Mouse (Mus musculus): ENCODE results near the gene Ndc80. TPM values are rescaled to one million over a fixed set of nuclear protein-coding genes. Genes with fewer than 3 reads are reported as not detected.
A peak's percentile ranks its signal among the peaks of the same experiment; 100 is the strongest.

Ndc80 gene
- polyA plus RNA-seq, 1 experiment from 2014 or later, result 25.2 TPM

DNA sequence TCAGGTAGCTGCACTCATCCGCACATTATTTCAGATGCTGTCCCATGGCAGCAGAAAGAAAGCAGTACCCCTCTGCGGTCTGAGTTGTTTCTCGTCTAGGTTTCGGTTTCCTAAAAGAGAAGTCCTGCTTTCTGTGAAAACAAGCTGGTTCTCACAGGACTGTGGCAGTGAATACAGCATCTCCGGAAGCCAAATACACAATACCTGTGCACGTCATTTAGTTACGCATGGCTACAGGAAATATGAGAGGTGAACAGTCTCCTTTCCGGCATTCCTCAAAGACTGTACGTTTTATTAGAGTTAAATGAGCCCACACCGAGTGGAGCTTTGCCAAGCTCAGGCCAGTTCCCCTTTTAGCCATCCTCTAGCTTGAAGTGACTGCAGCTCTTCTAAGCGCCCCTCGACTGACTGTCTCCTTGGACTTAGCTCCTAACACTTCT is 40.8 kb downstream of the Ndc80 start:
- peak overlapping the region; percentile 2; the same call in 1 of the 2 replicates for H3K4me2 ChIP-seq (ENCODE audit: low read length)
- H3K4me1 ChIP-seq (ENCODE audit: control insufficient read depth, insufficient read depth, low read length), result no peaks in the 10 kb centered on the region
- no peak overlapping the region for H3K27ac ChIP-seq (ENCODE audit: low read depth, low read length)
- ATAC-seq (no peak), DNase-seq (ENCODE audit: low spot score) (no peak)
- 53% methylated on average over 12 of the region's 12 CpGs for WGBS
- no peaks in the 10 kb centered on the region for H3K36me3 ChIP-seq (ENCODE audit: control insufficient read depth, insufficient read depth, low read length)
- H3K27me3 ChIP-seq (replicated peaks; ENCODE audit: control insufficient read depth, insufficient read depth, low read length), result no peaks in the 10 kb centered on the region
- no peaks in the 10 kb centered on the region for H3K9me3 ChIP-seq (replicated peaks; ENCODE audit: control insufficient read depth, low read length)
- no peak overlapping the region for H3K9ac ChIP-seq (ENCODE audit: low read length)
- H3K4me3 ChIP-seq (ENCODE audit: low read depth, low read length), result no peak overlapping the region

DNA sequence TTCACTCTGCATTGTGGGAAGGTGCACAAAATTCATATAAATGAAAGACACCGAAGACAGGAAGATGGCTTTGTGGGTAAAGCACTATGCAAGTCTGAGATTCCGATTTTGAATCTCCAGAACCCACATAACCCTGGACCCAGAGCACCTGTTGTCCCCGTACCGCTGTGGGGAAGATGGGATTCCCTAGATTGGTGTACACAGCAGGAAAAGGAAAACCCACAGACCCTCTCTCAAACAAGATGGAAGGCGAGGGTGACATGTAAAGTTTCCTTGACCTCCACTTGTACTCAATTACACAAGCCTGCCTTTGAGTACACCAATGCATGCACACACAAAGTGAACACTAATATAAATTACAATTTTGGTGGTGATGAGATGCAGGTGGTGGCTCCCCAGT is 41.9 kb downstream of the Ndc80 start:
- Histone ChIP-seq H3K27me3 (replicated peaks; ENCODE audit: control insufficient read depth, insufficient read depth, low read length) (no peaks in the 10 kb centered on the region), H3K9me3 (replicated peaks; ENCODE audit: control insufficient read depth, low read length) (no peaks in the 10 kb centered on the region), H3K4me2 (ENCODE audit: low read length) (no peak overlapping the region), H3K9ac (ENCODE audit: low read length) (no peak overlapping the region), H3K27ac (ENCODE audit: low read depth, low read length) (no peak overlapping the region), H3K36me3 (ENCODE audit: control insufficient read depth, insufficient read depth, low read length) (no peaks in the 10 kb centered on the region), H3K4me3 (ENCODE audit: low read depth, low read length) (no peak overlapping the region), H3K4me1 (ENCODE audit: control insufficient read depth, insufficient read depth, low read length) (no peaks in the 10 kb centered on the region)
- DNase-seq (ENCODE audit: low spot score), result no peak
- 92% methylated on average over 5 of the region's 5 CpGs for WGBS
- ATAC-seq, result no peak

DNA sequence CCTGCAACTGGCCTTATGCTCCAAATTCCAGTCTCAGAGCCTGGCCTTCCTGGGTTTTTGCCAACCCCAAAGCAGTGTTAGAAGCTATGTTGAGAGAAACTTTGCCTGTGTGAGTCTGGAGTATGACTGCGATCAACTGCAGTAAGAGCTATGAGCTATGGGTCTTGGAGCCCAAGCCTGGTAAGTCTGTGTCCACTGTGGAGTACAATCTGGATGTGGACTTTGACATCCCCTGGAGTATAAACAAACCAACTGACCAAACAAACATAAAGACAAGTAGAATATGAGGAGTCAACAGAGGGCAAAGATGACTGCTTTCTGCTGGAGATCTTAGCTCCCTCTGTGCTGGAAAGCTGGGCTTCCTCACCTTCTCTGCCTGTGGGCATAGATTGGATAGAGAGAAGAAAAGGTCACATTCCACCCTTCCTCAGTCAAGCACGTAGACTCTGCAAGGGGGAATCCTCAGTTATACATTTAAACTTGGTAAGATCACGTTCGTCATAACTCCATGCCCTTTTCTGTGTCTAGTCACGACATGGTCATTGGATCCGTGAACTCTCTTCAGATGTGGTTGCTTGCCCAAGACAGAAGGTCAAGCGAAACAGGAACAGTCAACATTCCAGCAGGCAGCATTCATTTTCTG is 43.1 kb downstream of the Ndc80 start:
- H3K4me3 ChIP-seq (ENCODE audit: low read depth, low read length), result no peak overlapping the region
- H3K9me3 ChIP-seq (replicated peaks; ENCODE audit: control insufficient read depth, low read length), result no peaks in the 10 kb centered on the region
- no peak for DNase-seq (ENCODE audit: low spot score)
- no peak overlapping the region for H3K9ac ChIP-seq (ENCODE audit: low read length)
- H3K36me3 ChIP-seq (ENCODE audit: control insufficient read depth, insufficient read depth, low read length), result no peaks in the 10 kb centered on the region
- no peaks in the 10 kb centered on the region for H3K27me3 ChIP-seq (replicated peaks; ENCODE audit: control insufficient read depth, insufficient read depth, low read length)
- H3K4me2 ChIP-seq (ENCODE audit: low read length), result no peak overlapping the region
- H3K27ac ChIP-seq (ENCODE audit: low read depth, low read length), result no peak overlapping the region
- H3K4me1 ChIP-seq (ENCODE audit: control insufficient read depth, insufficient read depth, low read length), result no peaks in the 10 kb centered on the region
- ATAC-seq, result no peak
- 90% methylated on average over 7 of the region's 7 CpGs for WGBS

DNA sequence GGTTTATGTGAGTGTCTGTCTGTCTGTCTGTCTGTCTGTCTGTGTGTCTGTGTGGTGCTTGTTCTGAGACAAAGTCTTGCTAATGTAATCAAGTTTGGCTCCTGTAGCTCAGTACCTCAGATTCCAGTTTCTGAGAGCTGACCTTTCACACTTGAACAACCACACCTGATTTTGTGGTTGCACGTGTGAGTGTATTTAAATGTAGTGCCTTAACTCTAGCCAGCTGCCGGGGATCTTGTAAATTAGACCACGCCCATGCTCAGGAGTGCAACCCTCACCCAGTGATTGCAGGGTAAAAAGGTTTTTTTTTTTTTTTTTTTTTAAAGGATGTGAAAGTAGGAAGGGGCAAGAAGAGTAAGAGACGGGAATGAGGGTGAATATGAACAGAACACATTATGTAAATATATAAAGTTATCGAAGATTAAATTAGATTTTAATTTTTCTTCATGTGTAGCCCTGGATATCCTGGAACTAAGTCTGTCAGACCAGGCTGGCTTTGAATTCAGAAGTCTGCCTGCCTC is 47.2 kb downstream of the Ndc80 start:
- WGBS, result 75% methylated on average over 5 of the region's 5 CpGs
- H3K9me3 ChIP-seq (replicated peaks; ENCODE audit: control insufficient read depth, low read length), result no peaks in the 10 kb centered on the region
- H3K4me2 ChIP-seq (ENCODE audit: low read length), result no peak overlapping the region
- no peak for ATAC-seq
- H3K36me3 ChIP-seq (ENCODE audit: control insufficient read depth, insufficient read depth, low read length), result no peaks in the 10 kb centered on the region
- no peaks in the 10 kb centered on the region for H3K27me3 ChIP-seq (replicated peaks; ENCODE audit: control insufficient read depth, insufficient read depth, low read length)
- no peak for DNase-seq (ENCODE audit: low spot score)
- no peak overlapping the region for H3K4me3 ChIP-seq (ENCODE audit: low read depth, low read length)
- H3K27ac ChIP-seq (ENCODE audit: low read depth, low read length), result no peak overlapping the region
- H3K9ac ChIP-seq (ENCODE audit: low read length), result no peak overlapping the region
- H3K4me1 ChIP-seq (ENCODE audit: control insufficient read depth, insufficient read depth, low read length), result peaks cover under 1% of the 10 kb centered on the region

DNA sequence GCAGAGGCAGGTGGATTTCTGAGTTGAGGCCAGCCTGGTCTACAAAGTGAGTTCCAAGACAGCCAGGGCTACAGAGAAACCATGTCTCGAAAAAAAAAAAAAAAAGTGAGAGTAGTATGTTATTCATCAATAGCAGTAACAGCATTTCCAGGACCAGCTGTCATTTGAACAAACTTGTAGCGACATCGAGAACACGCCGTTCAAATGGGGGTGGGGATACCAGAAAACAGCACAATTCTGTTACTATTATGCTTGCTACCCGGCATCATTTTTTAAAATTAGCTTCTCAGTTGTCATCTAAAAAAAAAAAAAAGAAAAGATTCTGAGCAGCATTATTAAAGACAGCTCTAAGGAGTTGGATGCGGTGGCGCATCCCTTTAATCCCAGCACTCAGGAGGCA is 49.2 kb downstream of the Ndc80 start:
- no peak overlapping the region for H3K4me3 ChIP-seq (ENCODE audit: low read depth, low read length)
- H3K27me3 ChIP-seq (replicated peaks; ENCODE audit: control insufficient read depth, insufficient read depth, low read length), result no peaks in the 10 kb centered on the region
- DNase-seq (ENCODE audit: low spot score) (no peak), ATAC-seq (no peak)
- no peak overlapping the region for H3K27ac ChIP-seq (ENCODE audit: low read depth, low read length)
- no peaks in the 10 kb centered on the region for H3K9me3 ChIP-seq (replicated peaks; ENCODE audit: control insufficient read depth, low read length)
- H3K4me2 ChIP-seq (ENCODE audit: low read length), result no peak overlapping the region
- 97% methylated on average over 8 of the region's 8 CpGs for WGBS
- H3K9ac ChIP-seq (ENCODE audit: low read length), result no peak overlapping the region
- H3K36me3 ChIP-seq (ENCODE audit: control insufficient read depth, insufficient read depth, low read length), result no peaks in the 10 kb centered on the region
- peaks cover 8% of the 10 kb centered on the region for H3K4me1 ChIP-seq (ENCODE audit: control insufficient read depth, insufficient read depth, low read length)

DNA sequence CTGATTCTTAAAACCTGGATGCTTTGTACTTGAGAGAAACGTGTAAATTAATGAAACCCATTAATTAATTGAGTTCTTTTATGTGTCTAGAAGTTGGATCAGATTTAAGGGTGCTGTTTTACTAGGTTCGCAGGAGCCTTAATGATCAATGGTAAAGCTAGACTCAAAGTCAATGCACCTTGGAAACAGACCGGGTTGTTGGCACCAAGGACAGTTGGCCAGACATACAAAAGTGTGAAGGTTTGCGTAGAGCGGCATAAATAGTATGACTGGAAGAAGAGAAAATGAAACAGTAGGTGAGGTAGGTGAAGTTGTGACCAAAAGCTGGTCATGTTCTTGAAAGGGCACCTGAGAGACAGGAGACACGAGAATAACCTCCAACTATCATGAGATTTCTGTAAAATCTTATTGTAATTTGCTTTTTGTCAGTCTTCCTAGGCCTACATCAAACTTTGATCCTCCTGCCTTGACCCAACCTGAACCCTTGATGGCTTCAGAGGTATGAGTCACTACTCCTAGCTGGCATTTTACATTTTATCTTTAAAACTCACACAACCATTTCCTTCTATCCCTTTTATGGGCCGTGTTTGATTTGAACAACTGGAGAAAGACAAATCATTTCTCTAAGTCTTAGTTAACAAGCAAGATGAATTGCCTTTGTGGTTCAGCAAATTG is 50.2 kb downstream of the Ndc80 start:
- 70% methylated on average over 7 of the region's 7 CpGs for WGBS
- Histone ChIP-seq H3K9ac (ENCODE audit: low read length) (peak overlapping the region; percentile 93; the same call in 1 of the 2 replicates), H3K27me3 (replicated peaks; ENCODE audit: control insufficient read depth, insufficient read depth, low read length) (no peaks in the 10 kb centered on the region), H3K4me3 (ENCODE audit: low read depth, low read length) (peak overlapping the region; percentile 82), H3K4me2 (ENCODE audit: low read length) (peak overlapping the region; percentile 85), H3K4me1 (ENCODE audit: control insufficient read depth, insufficient read depth, low read length) (peaks cover 8% of the 10 kb centered on the region), H3K27ac (ENCODE audit: low read depth, low read length) (no peak overlapping the region), H3K9me3 (replicated peaks; ENCODE audit: control insufficient read depth, low read length) (no peaks in the 10 kb centered on the region), H3K36me3 (ENCODE audit: control insufficient read depth, insufficient read depth, low read length) (no peaks in the 10 kb centered on the region)
- ATAC-seq, result no peak
- DNase-seq (ENCODE audit: low spot score), result peak; percentile 15

DNA sequence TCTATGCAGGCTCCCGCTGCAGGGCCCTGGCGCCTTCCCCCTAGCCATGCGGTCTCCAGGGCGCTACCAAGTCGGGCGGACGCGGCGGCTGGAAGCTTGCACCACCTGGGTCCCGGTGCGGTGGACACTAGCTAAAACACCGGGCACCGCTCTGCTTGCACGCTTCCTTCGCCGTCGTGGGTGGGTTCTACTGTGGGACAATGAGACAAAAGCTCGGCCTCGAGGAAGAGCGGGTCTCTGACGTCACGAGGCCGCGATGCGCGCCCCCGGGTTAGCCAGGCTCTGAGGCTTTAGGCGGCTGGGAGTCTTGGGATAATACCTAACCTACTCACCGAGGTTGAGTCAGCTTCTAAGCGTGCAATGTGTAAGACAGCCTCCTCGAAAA is 51.0 kb downstream of the Ndc80 start:
- Histone ChIP-seq H3K27ac (ENCODE audit: low read depth, low read length) (peak overlapping the region; percentile 99), H3K9ac (ENCODE audit: low read length) (peak overlapping the region; percentile 93), H3K27me3 (replicated peaks; ENCODE audit: control insufficient read depth, insufficient read depth, low read length) (no peaks in the 10 kb centered on the region), H3K4me1 (ENCODE audit: control insufficient read depth, insufficient read depth, low read length) (peaks cover 8% of the 10 kb centered on the region), H3K9me3 (replicated peaks; ENCODE audit: control insufficient read depth, low read length) (no peaks in the 10 kb centered on the region), H3K36me3 (ENCODE audit: control insufficient read depth, insufficient read depth, low read length) (no peaks in the 10 kb centered on the region), H3K4me3 (ENCODE audit: low read depth, low read length) (peak overlapping the region; percentile 82), H3K4me2 (ENCODE audit: low read length) (peak overlapping the region; percentile 85)
- DNase-seq (ENCODE audit: low spot score), result peak; percentile 84
- WGBS, result under 1% methylated on average over 30 of the region's 31 CpGs
- peak; percentile 83 for ATAC-seq

DNA sequence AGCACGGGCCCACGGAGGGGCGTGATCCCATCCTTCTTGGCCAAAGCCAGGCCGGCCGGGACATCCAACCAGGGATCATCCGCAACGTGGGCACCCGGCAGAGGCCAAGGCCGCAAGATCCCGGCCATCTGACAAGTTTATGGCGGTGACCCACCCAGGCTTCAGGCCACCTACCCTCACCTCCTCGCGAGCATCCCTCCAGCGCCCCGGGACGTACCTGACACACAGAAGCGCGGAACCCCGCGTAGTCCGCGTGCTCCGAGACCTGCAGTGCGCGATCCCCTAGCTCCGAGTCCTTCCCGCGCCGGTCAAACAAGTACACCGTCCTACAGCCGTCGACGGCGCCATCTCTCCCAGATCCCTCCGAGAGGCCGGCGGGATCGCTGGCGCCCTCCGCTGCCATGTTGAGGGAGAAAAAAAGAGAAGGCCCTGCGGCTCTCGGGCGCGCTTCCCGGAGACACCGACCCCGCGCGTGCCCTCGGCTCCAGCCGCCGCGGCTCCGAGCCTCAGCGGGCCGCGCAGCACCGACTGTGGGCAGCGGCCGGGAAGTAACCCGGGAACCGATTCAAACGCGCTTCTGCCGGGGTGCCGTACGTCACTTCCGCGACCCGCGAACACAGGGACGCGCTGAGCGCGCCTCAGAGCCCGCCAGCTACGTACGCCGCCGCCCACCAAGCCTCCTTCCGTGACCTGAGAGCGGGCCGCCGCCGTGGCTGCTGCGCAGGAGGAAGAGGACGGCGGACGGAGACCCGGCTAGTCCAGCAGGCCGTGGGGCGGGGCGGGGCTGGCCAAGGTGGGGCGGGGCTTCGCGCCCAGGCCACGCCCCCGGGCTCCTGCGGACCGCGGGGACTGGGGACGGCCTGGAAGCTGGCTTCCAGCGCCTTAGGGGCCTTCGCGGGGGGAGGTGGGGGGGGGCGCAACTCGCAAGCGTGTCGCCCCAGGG is 51.6 kb downstream of the Ndc80 start, which contains the start of gene Smchd1:
Gene Smchd1 (minus strand): TSS at position 582 of the 943 bp plus-strand sequence.
- Histone ChIP-seq H3K27me3 (replicated peaks; ENCODE audit: control insufficient read depth, insufficient read depth, low read length) (no peaks in the 10 kb centered on the region), H3K4me3 (ENCODE audit: low read depth, low read length) (peak within 1 kb of the TSS; percentile 82), H3K36me3 (ENCODE audit: control insufficient read depth, insufficient read depth, low read length) (no peaks in the 10 kb centered on the region), H3K9ac (ENCODE audit: low read length) (peak within 1 kb of the TSS; percentile 93), H3K9me3 (replicated peaks; ENCODE audit: control insufficient read depth, low read length) (no peaks in the 10 kb centered on the region), H3K4me2 (ENCODE audit: low read length) (peak within 1 kb of the TSS; percentile 85), H3K4me1 (ENCODE audit: control insufficient read depth, insufficient read depth, low read length) (peaks cover 8% of the 10 kb centered on the region), H3K27ac (ENCODE audit: low read depth, low read length) (peak within 1 kb of the TSS; percentile 99)
- ATAC-seq (peak; percentile 94), DNase-seq (ENCODE audit: low spot score) (peak; percentile 94)
- under 1% methylated on average over 79 of the region's 109 CpGs for whole genome bisulfite sequencing

Data from forebrain, embryonic 14.5 days (tissue).